Mouse (Mus musculus) cerebellum, adult 2 months (tissue): ENCODE results near the gene Olfr66. TPM values are rescaled to one million over a fixed set of nuclear protein-coding genes. Genes with fewer than 3 reads are reported as not detected.

ENCODE experiments used
- DNase-seq, 2 experiments: peaks; one replicate each; pipeline ENCODE4 v3.0.0; 2021
- H3K27ac ChIP-seq: fragments of 200-500 bp; 2 replicates; pipeline ENCODE4 v1.5.1; 2012; ENCODE audit warnings: low read length, control low read depth, inconsistent platforms; ENCODE audit not compliant: insufficient read depth
- H3K27me3 ChIP-seq: fragments of 200-500 bp; 2 replicates; pipeline ENCODE4 v1.6.1; 2012; ENCODE audit warnings: inconsistent platforms, mild to moderate bottlenecking, low read length, moderate library complexity; ENCODE audit not compliant: control insufficient read depth, insufficient read depth
- H3K4me1 ChIP-seq: fragments of 200-500 bp; 2 replicates; pipeline ENCODE4 v1.6.1; 2011; ENCODE audit warnings: low read length; ENCODE audit not compliant: control insufficient read depth, insufficient read depth
- H3K4me3 ChIP-seq: fragments of 200-500 bp; replicated peaks from 2 replicates; pipeline ENCODE3; 2011; ENCODE audit warnings: mild to moderate bottlenecking, low read depth, low read length, control low read depth; ENCODE audit not compliant: insufficient read depth
- CTCF ChIP-seq: fragments of 200-500 bp; IDR thresholded peaks from 2 replicates; pipeline ENCODE4 v1.5.1; 2011; ENCODE audit warnings: low read depth, mild to moderate bottlenecking, control low read depth, low read length, moderate library complexity, borderline replicate concordance; ENCODE audit not compliant: insufficient read depth
- POLR2A ChIP-seq: fragments of 200-500 bp; IDR thresholded peaks from 2 replicates; pipeline ENCODE4 v1.6.1; 2011; ENCODE audit warnings: low read length, control low read depth, borderline replicate concordance; ENCODE audit not compliant: insufficient read depth
- WGBS: fragments of 180-500 bp; shearing (Covaris S2); methylation state at CpG from one replicate; pipeline ENCODE4 v1.1.7; 2018; 5-methylcytosine and 5-hydroxymethylcytosine counted together
- polyA plus RNA-seq: library from polyadenylated mRNA; depleted of rRNA; stranded (reverse); fragments of >200 nt; gene quantifications from 2 replicates; pipeline ENCODE4 v1.2.3, GENCODE M21; 2012; rRNA removed

Olfr66 gene
- polyA plus RNA-seq, 1 experiment: not detected

DNA sequence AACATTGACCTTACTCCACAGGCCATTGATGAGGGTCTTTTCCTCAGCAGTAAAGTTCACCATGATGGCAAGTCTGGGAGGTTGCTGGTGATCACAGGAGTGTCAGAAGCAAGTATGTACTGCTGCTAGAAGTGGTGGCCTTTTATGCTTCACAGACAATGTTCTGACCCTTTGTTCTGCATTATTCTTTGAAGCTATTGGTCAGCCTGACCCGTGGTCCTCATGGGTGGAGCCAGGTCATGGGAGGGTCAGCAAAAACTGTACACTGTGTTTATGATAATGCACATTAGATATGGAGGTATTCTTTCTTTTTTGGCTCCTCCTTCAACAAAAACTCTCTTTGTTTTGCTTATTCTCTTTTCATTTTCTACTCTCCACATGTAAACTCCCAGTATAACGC, 33.0 kb downstream of the Olfr66 start, which contains the start of gene Hbb-y:
Hbb-y (minus strand) TSS at position 127 of the 400 bp plus-strand sequence.
- Histone ChIP-seq H3K27me3 (no peaks in the 10 kb centered on the region), H3K27ac (no peak within 1 kb of the TSS), H3K4me3 (no peak within 1 kb of the TSS), H3K4me1 (no peaks in the 10 kb centered on the region)
- no peak for TF ChIP-seq POLR2A
- DNase-seq: no peak
- WGBS: 55% methylated on average over 2 of the region's 2 CpGs

DNA sequence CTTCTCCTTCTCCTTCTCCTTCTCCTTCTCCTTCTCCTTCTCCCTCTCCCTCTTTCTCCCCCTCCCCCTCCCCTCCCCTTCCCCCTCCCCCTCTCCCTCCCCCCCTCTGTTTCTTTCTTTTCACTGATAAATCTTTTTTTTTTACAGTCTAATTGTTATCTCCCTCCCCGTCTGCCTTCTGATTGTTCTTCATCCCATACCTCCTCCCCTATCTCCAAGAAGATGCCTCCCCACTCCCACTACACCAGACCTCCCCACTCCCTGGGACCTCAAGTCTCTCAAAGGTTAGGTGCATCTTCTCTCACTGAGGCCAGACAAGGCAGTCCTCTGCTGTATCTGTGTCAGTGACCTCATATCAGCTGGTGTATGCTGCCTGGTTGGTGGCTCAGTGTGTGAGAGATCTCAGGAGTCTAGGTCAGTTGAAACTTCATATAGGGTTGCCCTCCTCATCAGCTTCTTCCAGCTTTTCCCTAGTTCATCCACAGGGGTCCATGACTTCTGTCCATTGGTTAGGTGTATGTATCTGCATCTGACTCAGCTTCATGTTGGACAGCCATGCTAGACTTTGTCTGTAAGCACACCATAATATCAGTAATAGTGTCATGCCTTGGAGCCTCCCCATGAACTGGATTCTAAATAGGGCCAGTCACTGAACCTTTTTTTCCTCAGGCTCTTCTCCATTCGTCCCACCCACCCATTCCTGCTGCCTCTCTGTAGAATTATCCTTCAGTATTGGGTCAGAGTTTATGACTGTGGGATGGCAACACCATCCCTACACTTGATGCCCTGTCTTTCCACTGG, 41.3 kb downstream of the Olfr66 start:
- H3K27ac ChIP-seq: no peak overlapping the region
- H3K4me3 ChIP-seq: no peak overlapping the region
- H3K4me1 ChIP-seq: no peaks in the 10 kb centered on the region
- DNase-seq: no peak
- 31% methylated on average over 2 of the region's 2 CpGs for WGBS
- TF ChIP-seq POLR2A (no peak), CTCF (no peak)
- H3K27me3 ChIP-seq: no peaks in the 10 kb centered on the region

DNA sequence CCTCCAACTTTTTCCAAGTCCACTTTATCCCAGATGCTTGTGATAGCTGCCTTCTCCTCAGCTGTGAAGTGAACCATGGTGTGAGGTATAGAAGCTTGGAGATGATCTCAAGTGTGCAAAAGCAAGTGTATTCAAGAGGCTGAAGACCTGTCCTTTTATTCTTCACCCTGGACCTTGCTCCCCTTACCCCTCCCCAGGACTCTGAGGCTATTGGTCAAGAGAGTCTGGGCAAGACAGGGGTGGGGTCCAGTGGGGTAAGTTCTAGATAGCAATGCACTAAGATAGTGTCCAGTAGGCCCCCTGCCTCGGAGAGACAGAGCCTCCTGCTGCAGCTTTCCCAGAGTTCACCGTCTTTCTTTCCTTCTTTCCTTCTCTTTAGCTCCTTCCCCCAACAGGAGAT, 43.0 kb downstream of the Olfr66 start, which contains the start of gene Hbb-bh1:
Hbb-bh1 (minus strand) TSS at position 131 of the 400 bp plus-strand sequence.
- TF ChIP-seq POLR2A: no peak
- Histone ChIP-seq H3K27ac (no peak within 1 kb of the TSS), H3K4me1 (no peaks in the 10 kb centered on the region), H3K4me3 (no peak within 1 kb of the TSS), H3K27me3 (no peaks in the 10 kb centered on the region)
- no peak for DNase-seq
- 84% methylated on average over 2 of the region's 2 CpGs for WGBS

DNA sequence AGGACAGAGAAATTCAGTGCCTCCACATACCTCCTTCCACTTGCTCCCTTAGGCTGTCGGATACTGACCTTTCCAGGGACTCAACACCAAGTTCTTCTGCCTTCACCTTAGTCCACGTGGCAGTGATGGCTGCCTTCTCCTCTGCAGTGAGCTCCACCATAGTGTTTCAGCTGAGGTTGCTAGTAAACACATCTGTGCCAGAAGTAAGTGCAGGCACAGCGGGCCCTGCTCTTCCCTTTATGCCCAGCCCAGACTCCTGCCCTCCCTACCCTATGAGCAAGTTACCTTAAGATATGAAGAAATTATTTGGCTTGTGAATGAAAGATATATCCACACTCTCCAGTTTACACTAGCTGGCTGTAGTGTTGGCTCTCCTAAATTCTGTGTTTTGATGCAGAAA, 45.8 kb downstream of the Olfr66 start, which contains the start of gene Hbb-bh2:
Hbb-bh2 (minus strand) TSS at position 253 of the 400 bp plus-strand sequence.
- DNase-seq: no peak
- Histone ChIP-seq H3K27ac (no peak within 1 kb of the TSS), H3K4me1 (no peaks in the 10 kb centered on the region), H3K4me3 (no peak within 1 kb of the TSS), H3K27me3 (no peaks in the 10 kb centered on the region)
- TF ChIP-seq POLR2A: no peak
- TF ChIP-seq CTCF: no peak
- 70% methylated on average over 3 of the region's 3 CpGs for WGBS

Other genes starting within 250 kb of the Olfr66 start
- gene Olfr622, start 243.6 kb downstream of the Olfr66 start, polyA plus RNA-seq: not detected in 2 replicates
- gene Olfr623, start 222.6 kb downstream of the Olfr66 start, polyA plus RNA-seq: not detected in 2 replicates
- gene Olfr624, start 215.1 kb downstream of the Olfr66 start, polyA plus RNA-seq: not detected in 2 replicates
- gene Olfr625-ps1, start 203.5 kb downstream of the Olfr66 start, polyA plus RNA-seq: not detected in 2 replicates
- not detected in 2 replicates for gene Olfr243, start 171.6 kb downstream of the Olfr66 start, polyA plus RNA-seq
- gene Olfr628, start 155.9 kb downstream of the Olfr66 start, polyA plus RNA-seq: not detected in 2 replicates
- gene Olfr629, start 141.3 kb downstream of the Olfr66 start, polyA plus RNA-seq: not detected in 2 replicates
- gene Olfr630, start 128.9 kb downstream of the Olfr66 start, polyA plus RNA-seq: not detected in 2 replicates
- gene Olfr69, start 114.7 kb downstream of the Olfr66 start, polyA plus RNA-seq: not detected in 2 replicates
- gene Olfr68, start 106.6 kb downstream of the Olfr66 start, polyA plus RNA-seq: not detected in 2 replicates
- gene Olfr67, start 94.4 kb downstream of the Olfr66 start, polyA plus RNA-seq: not detected in 2 replicates
- gene Hbb-bt, start 72.3 kb downstream of the Olfr66 start, polyA plus RNA-seq: 64.2 and 175 TPM in 2 replicates
- 581 and 1,292 TPM in 2 replicates for gene Hbb-bs, start 58.2 kb downstream of the Olfr66 start, polyA plus RNA-seq
- not detected in 2 replicates for gene Hbb-bh2, start 45.7 kb downstream of the Olfr66 start, polyA plus RNA-seq
- 0.41 TPM in 1 of 2 replicates, not detected in the other for gene Hbb-bh1, start 43.1 kb downstream of the Olfr66 start, polyA plus RNA-seq
- gene Hbb-y, start 33.0 kb downstream of the Olfr66 start, polyA plus RNA-seq: 1.3 and 2.3 TPM in 2 replicates
- not detected in 2 replicates for gene Olfr64, start 8.2 kb upstream of the Olfr66 start, polyA plus RNA-seq
- gene Olfr65, start 17.2 kb upstream of the Olfr66 start, polyA plus RNA-seq: not detected in 2 replicates
- gene Olfr631, start 42.6 kb upstream of the Olfr66 start, polyA plus RNA-seq: not detected in 2 replicates
- not detected in 2 replicates for gene Olfr632, start 48.1 kb upstream of the Olfr66 start, polyA plus RNA-seq
- gene Olfr633, start 58.2 kb upstream of the Olfr66 start, polyA plus RNA-seq: not detected in 2 replicates
- gene Olfr635, start 84.9 kb upstream of the Olfr66 start, polyA plus RNA-seq: not detected in 2 replicates
- gene Olfr638, start 112.5 kb upstream of the Olfr66 start, polyA plus RNA-seq: not detected in 2 replicates
- gene Olfr639, start 131.1 kb upstream of the Olfr66 start, polyA plus RNA-seq: 0.02 TPM in 1 of 2 replicates, not detected in the other
- gene Olfr640, start 139.3 kb upstream of the Olfr66 start, polyA plus RNA-seq: not detected in 2 replicates
- gene Olfr641, start 149.2 kb upstream of the Olfr66 start, polyA plus RNA-seq: not detected in 2 replicates
- not detected in 2 replicates for gene Olfr642, start 166.4 kb upstream of the Olfr66 start, polyA plus RNA-seq
- not detected in 2 replicates for gene 4930516K23Rik, start 175.2 kb upstream of the Olfr66 start, polyA plus RNA-seq
- gene Olfr644, start 185.6 kb upstream of the Olfr66 start, polyA plus RNA-seq: not detected in 2 replicates
- gene Olfr645, start 199.2 kb upstream of the Olfr66 start, polyA plus RNA-seq: not detected in 2 replicates
- gene Olfr646, start 218.6 kb upstream of the Olfr66 start, polyA plus RNA-seq: not detected in 2 replicates
- gene Ubqln5, start 243.6 kb upstream of the Olfr66 start, polyA plus RNA-seq: not detected in 2 replicates